Mouse (Mus musculus) thymus, adult 2 months (tissue): Measurements from ENCODE around the gene Syne4. TPM values are rescaled to one million over a fixed set of nuclear protein-coding genes. Genes with fewer than 3 reads are reported as not detected.

Source experiments
- DNase-seq: peaks from one replicate; pipeline ENCODE4 v3.0.0; 2021
- H3K27ac ChIP-seq: fragments of 200-500 bp; 2 replicates; pipeline ENCODE4 v1.5.1; 2012; ENCODE audit warnings: low read length, control low read depth; ENCODE audit not compliant: control insufficient read depth, insufficient read depth
- H3K27me3 ChIP-seq: fragments of 200-500 bp; 2 replicates; pipeline ENCODE4 v1.6.1; 2012; ENCODE audit warnings: mild to moderate bottlenecking, low read length, moderate library complexity, mixed read lengths; ENCODE audit not compliant: control insufficient read depth, insufficient read depth
- H3K36me3 ChIP-seq: fragments of 200-500 bp; 2 replicates; pipeline ENCODE4 v1.6.1; 2012; ENCODE audit warnings: mild to moderate bottlenecking, low read length, moderate library complexity; ENCODE audit not compliant: control insufficient read depth, insufficient read depth
- H3K4me1 ChIP-seq: fragments of 200-500 bp; replicated peaks from 2 replicates; pipeline ENCODE4 v1.6.1; 2012; ENCODE audit warnings: low read length; ENCODE audit not compliant: control insufficient read depth, insufficient read depth
- H3K4me3 ChIP-seq: fragments of 200-500 bp; 2 replicates; pipeline ENCODE4 v1.5.1; 2012; ENCODE audit warnings: mild to moderate bottlenecking, low read length, control low read depth, moderate library complexity; ENCODE audit not compliant: control insufficient read depth, insufficient read depth
- CTCF ChIP-seq: fragments of 200-500 bp; IDR thresholded peaks from 2 replicates; pipeline ENCODE4 v1.5.1; 2012; ENCODE audit warnings: mild to moderate bottlenecking, control low read depth, low read length, moderate library complexity, borderline replicate concordance; ENCODE audit not compliant: control insufficient read depth, poor library complexity, insufficient read depth; ENCODE audit errors: extremely low read depth
- POLR2A ChIP-seq: fragments of 200-500 bp; IDR thresholded peaks from 2 replicates; pipeline ENCODE4 v1.6.1; 2012; ENCODE audit warnings: mild to moderate bottlenecking, low read length, control low read depth, moderate library complexity; ENCODE audit not compliant: control insufficient read depth, poor library complexity, insufficient read depth; ENCODE audit errors: extremely low read depth
- WGBS: fragments of 180-500 bp; shearing (Covaris S2); methylation state at CpG from one replicate; pipeline ENCODE4 v1.1.7; 2018; 5-methylcytosine and 5-hydroxymethylcytosine counted together
- polyA plus RNA-seq: library from polyadenylated mRNA; depleted of rRNA; stranded (reverse); fragments of >200 nt; gene quantifications from 2 replicates; pipeline ENCODE4 v1.2.3, GENCODE M21; 2012; rRNA removed

Gene Syne4
- polyA plus RNA-seq, 1 experiment, result 16.8 TPM

- peaks cover 7% of the 10 kb centered on the region; the same call in 1 of the 2 replicates for H3K27me3 ChIP-seq
- TF ChIP-seq POLR2A (no peak), CTCF (no peak)
- no peaks in the 10 kb centered on the region for H3K36me3 ChIP-seq
- no peak overlapping the region for H3K4me3 ChIP-seq
- no peak for DNase-seq
- no peak overlapping the region for H3K27ac ChIP-seq
- H3K4me1 ChIP-seq, result no peaks in the 10 kb centered on the region
- WGBS, result 77% methylated on average over 7 of the region's 7 CpGs
Observed at GRCm38 (mm10) chr7:30358378-30359186, 44.0 kb downstream of the Syne4 start.

DNA sequence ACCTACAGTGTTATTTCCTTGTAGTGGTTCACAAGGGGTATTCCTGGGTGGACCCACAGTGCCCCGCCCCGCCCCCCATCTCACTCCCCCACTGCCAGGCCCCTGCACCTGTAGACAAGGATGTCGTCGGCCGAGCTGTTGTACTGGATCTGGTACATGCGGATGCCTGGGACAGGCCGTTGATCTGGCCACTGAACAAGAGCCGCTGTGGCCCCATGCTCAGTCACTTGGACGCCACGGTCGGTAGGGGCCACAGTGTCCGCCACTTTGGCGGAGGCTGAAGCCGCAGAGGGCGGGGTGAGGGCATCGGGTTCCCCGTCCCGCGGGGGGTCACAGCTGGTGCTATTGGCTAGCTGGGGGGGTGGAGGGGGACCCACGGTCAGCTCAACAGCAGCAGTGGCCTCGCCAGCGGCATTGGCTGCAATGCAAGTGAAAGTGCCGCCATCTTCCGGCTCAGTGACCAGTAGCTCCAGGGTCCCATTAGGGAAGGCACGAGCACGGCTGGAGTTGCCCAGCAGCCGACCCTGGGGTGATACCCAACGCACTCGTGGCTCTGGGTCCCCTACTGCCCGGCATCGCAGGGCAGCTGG lies 44.8 kb downstream of the Syne4 start:
- WGBS, result 89% methylated on average over 31 of the region's 31 CpGs
- Histone ChIP-seq H3K36me3 (no peaks in the 10 kb centered on the region), H3K27me3 (peaks cover 7% of the 10 kb centered on the region; the same call in 1 of the 2 replicates), H3K4me1 (no peaks in the 10 kb centered on the region), H3K27ac (no peak overlapping the region), H3K4me3 (no peak overlapping the region)
- DNase-seq, result no peak
- no peak for TF ChIP-seq CTCF
- no peak for TF ChIP-seq POLR2A

GRCm38 (mm10) chr7:30360028-30360427 lies 45.4 kb downstream of the Syne4 start:
- H3K27ac ChIP-seq, result no peak overlapping the region
- peaks cover 7% of the 10 kb centered on the region; the same call in 1 of the 2 replicates for H3K27me3 ChIP-seq
- TF ChIP-seq POLR2A (no peak), CTCF (no peak)
- WGBS, result 91% methylated on average over 17 of the region's 17 CpGs
- no peaks in the 10 kb centered on the region for H3K4me1 ChIP-seq
- H3K36me3 ChIP-seq, result no peaks in the 10 kb centered on the region
- no peak overlapping the region for H3K4me3 ChIP-seq
- DNase-seq, result no peak

- Histone ChIP-seq H3K27ac (no peak within 1 kb of the TSS), H3K4me3 (no peak within 1 kb of the TSS), H3K4me1 (no peaks in the 10 kb centered on the region), H3K36me3 (no peaks in the 10 kb centered on the region), H3K27me3 (peaks cover 7% of the 10 kb centered on the region; the same call in 1 of the 2 replicates)
- TF ChIP-seq CTCF (no peak), POLR2A (no peak)
- WGBS, result 4% methylated on average over 42 of the region's 55 CpGs
- no peak for DNase-seq
Observed at GRCm38 (mm10) chr7:30362652-30363343, 48.2 kb downstream of the Syne4 start, which contains the start of gene Lrfn3. Gene Lrfn3, minus strand, starts transcription at chr7:30362772.

- H3K4me1 ChIP-seq, result no peaks in the 10 kb centered on the region
- no peak overlapping the region for H3K27ac ChIP-seq
- no peaks in the 10 kb centered on the region for H3K36me3 ChIP-seq
- H3K4me3 ChIP-seq, result no peak overlapping the region
- no peak for DNase-seq
- 72% methylated on average over 6 of the region's 6 CpGs for whole genome bisulfite sequencing
- TF ChIP-seq POLR2A (no peak), CTCF (no peak)
- peaks cover 7% of the 10 kb centered on the region; the same call in 1 of the 2 replicates for H3K27me3 ChIP-seq
Observed at GRCm38 (mm10) chr7:30363344-30363738, 48.7 kb downstream of the Syne4 start.

GRCm38 (mm10) chr7:30367466-30367865 lies 52.9 kb downstream of the Syne4 start:
- H3K27ac ChIP-seq, result no peak overlapping the region
- no peaks in the 10 kb centered on the region for H3K36me3 ChIP-seq
- no peak for TF ChIP-seq POLR2A
- TF ChIP-seq CTCF, result no peak
- no peaks in the 10 kb centered on the region for H3K4me1 ChIP-seq
- H3K27me3 ChIP-seq, result peaks cover 5% of the 10 kb centered on the region; the same call in 1 of the 2 replicates
- H3K4me3 ChIP-seq, result no peak overlapping the region
- WGBS, result 77% methylated on average over 2 of the region's 2 CpGs
- DNase-seq, result no peak

Other genes with a start within 250 kb of the Syne4 start
- gene Zfp82, start 241.9 kb upstream of the Syne4 start, polyA plus RNA-seq, result 1.5 and 1.7 TPM in 2 replicates
- not detected in 2 replicates for gene Gm26920, start 224.4 kb upstream of the Syne4 start, polyA plus RNA-seq
- 4.4 and 6.8 TPM in 2 replicates for gene Zfp566, start 224.3 kb upstream of the Syne4 start, polyA plus RNA-seq
- gene Zfp260, start 220.0 kb upstream of the Syne4 start, polyA plus RNA-seq, result 30.6 and 36.4 TPM in 2 replicates
- gene Zfp382, start 192.9 kb upstream of the Syne4 start, polyA plus RNA-seq, result 5.4 and 8.1 TPM in 2 replicates
- gene Zfp146, start 145.1 kb upstream of the Syne4 start, polyA plus RNA-seq, result 16.8 and 18.6 TPM in 2 replicates
- gene Cox7a1, start 130.7 kb upstream of the Syne4 start, polyA plus RNA-seq, result 28.1 and 85.8 TPM in 2 replicates
- gene Capns1, start 116.0 kb upstream of the Syne4 start, polyA plus RNA-seq, result 565 and 739 TPM in 2 replicates
- gene Polr2i, start 82.9 kb upstream of the Syne4 start, polyA plus RNA-seq, result 131 and 157 TPM in 2 replicates
- gene Tbcb, start 82.5 kb upstream of the Syne4 start, polyA plus RNA-seq, result 42.4 and 47.1 TPM in 2 replicates
- 0.66 and 1.4 TPM in 2 replicates for gene Ovol3, start 79.1 kb upstream of the Syne4 start, polyA plus RNA-seq
- gene Thap8, start 34.7 kb upstream of the Syne4 start, polyA plus RNA-seq, result 0.17 and 0.26 TPM in 2 replicates
- gene Wdr62, start 34.4 kb upstream of the Syne4 start, polyA plus RNA-seq, result 54.1 and 66.9 TPM in 2 replicates
- 2.9 and 3.3 TPM in 2 replicates for gene Clip3, start 23.1 kb upstream of the Syne4 start, polyA plus RNA-seq
- gene Alkbh6, start 6.1 kb upstream of the Syne4 start, polyA plus RNA-seq, result 159 and 192 TPM in 2 replicates
- gene E130208F15Rik, start 6.9 kb downstream of the Syne4 start, polyA plus RNA-seq, result 0.74 and 0.93 TPM in 2 replicates
- 26.9 and 31.7 TPM in 2 replicates for gene Sdhaf1, start 9.1 kb downstream of the Syne4 start, polyA plus RNA-seq
- gene Lrfn3, start 48.0 kb downstream of the Syne4 start, polyA plus RNA-seq, result 0.78 and 1.1 TPM in 2 replicates
- 273 and 417 TPM in 2 replicates for gene Tyrobp, start 99.0 kb downstream of the Syne4 start, polyA plus RNA-seq
- 212 and 279 TPM in 2 replicates for gene Hcst, start 105.0 kb downstream of the Syne4 start, polyA plus RNA-seq
- 72.8 and 77.4 TPM in 2 replicates for gene Nfkbid, start 106.9 kb downstream of the Syne4 start, polyA plus RNA-seq
- 5.9 and 6.0 TPM in 2 replicates for gene Aplp1, start 130.7 kb downstream of the Syne4 start, polyA plus RNA-seq
- gene Kirrel2, start 142.9 kb downstream of the Syne4 start, polyA plus RNA-seq, result 0.05 and 0.15 TPM in 2 replicates
- gene Nphs1, start 143.5 kb downstream of the Syne4 start, polyA plus RNA-seq, result 0.19 and 0.38 TPM in 2 replicates
- gene Prodh2, start 178.8 kb downstream of the Syne4 start, polyA plus RNA-seq, result 0.13 and 0.62 TPM in 2 replicates
- 156 and 176 TPM in 2 replicates for gene Arhgap33, start 220.3 kb downstream of the Syne4 start, polyA plus RNA-seq
- gene Hspb6, start 237.4 kb downstream of the Syne4 start, polyA plus RNA-seq, result 30.0 and 89.6 TPM in 2 replicates
- 36.1 and 36.3 TPM in 2 replicates for gene Proser3, start 237.5 kb downstream of the Syne4 start, polyA plus RNA-seq
- gene Lin37, start 245.0 kb downstream of the Syne4 start, polyA plus RNA-seq, result 73.0 and 78.6 TPM in 2 replicates
- gene U2af1l4, start 248.5 kb downstream of the Syne4 start, polyA plus RNA-seq, result 81.5 and 84.2 TPM in 2 replicates
- 7.3 and 8.8 TPM in 2 replicates for gene Gm49396, start 248.5 kb downstream of the Syne4 start, polyA plus RNA-seq
- gene Psenen, start 248.8 kb downstream of the Syne4 start, polyA plus RNA-seq, result 130 and 176 TPM in 2 replicates